Mouse (Mus musculus) heart, postnatal 0 days (tissue): ENCODE data around the gene 9530077C05Rik.

Experiments
- CTCF ChIP-seq: IDR thresholded peaks from 2 replicates; pipeline ENCODE4 v1.5.1; 2016; ENCODE audit warnings: antibody characterized with exemption, control low read depth, low read depth
- EP300 ChIP-seq: IDR thresholded peaks from 2 replicates; pipeline ENCODE4 v1.6.1; 2016; ENCODE audit warnings: antibody characterized with exemption, low read depth

DNA sequence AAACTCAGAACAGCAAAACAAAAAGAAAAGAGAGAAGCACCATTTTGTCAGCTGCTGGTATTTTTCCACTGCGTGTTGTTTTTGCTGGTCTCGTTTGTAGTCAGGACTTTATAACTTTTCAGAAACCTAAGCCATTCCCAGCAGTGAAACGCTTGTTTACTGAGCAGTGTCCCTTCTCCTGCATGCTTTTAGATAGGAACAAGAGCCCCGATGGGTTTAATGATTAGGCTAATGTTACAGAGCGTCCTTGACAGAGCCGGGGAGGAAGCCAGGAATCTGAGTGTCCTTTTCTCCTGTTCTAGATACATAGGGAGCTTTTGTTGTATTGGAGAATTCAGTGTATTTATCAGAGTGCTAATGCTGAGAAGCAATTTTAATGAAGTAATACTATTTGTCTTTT is 6.2 kb downstream of the 9530077C05Rik start:
- TF ChIP-seq CTCF: no peak
- no peak for TF ChIP-seq EP300
